Mouse (Mus musculus) CH12.LX (cell line): ENCODE measurements around the gene Tm9sf2. TPM values are rescaled to one million over a fixed set of nuclear protein-coding genes. Genes with fewer than 3 reads are reported as not detected.
A peak's percentile ranks its signal among the peaks of the same experiment; 100 is the strongest.

Experiments
- DNase-seq: peaks from one replicate; pipeline ENCODE4 v3.0.0-alpha.2; 2013; ENCODE audit errors: extremely low read depth
- H3K27ac ChIP-seq: 2 replicates; pipeline ENCODE4 v1.5.1; 2012; ENCODE audit warnings: low read depth, mild to moderate bottlenecking, control low read depth, moderate library complexity; ENCODE audit not compliant: insufficient read depth
- H3K27me3 ChIP-seq: replicated peaks from 2 replicates; pipeline ENCODE3; 2012; ENCODE audit warnings: inconsistent platforms
- H3K36me3 ChIP-seq, 2 experiments: replicated peaks in 1 of 2; 2 replicates each; pipeline versions ENCODE3 to v1.6.1; 2012; ENCODE audit warnings: inconsistent platforms in 1 of 2, low read length in 1 of 2, mild to moderate bottlenecking in 1 of 2, mixed read lengths in 1 of 2, moderate library complexity in 1 of 2; ENCODE audit not compliant: control insufficient read depth in 1 of 2, insufficient read depth in 1 of 2
- H3K4me1 ChIP-seq, 2 experiments: 2 replicates each; pipeline ENCODE4 v1.6.1; 2012; ENCODE audit warnings: inconsistent platforms in 1 of 2, moderate library complexity in 1 of 2; ENCODE audit not compliant: insufficient read depth in 2 of 2, control insufficient read depth in 1 of 2
- H3K4me2 ChIP-seq: 2 replicates; pipeline ENCODE4 v1.6.1; 2012; ENCODE audit warnings: low read depth, mild to moderate bottlenecking, control low read depth; ENCODE audit not compliant: poor library complexity, insufficient read depth, severe bottlenecking
- H3K4me3 ChIP-seq, 3 experiments: fragments of 150-350 bp in 1 of 3; sonication (generic) in 1 of 3; replicated peaks in 1 of 3; 2 replicates each; pipeline versions ENCODE3 to v1.5.1; 2011 to 2012; ENCODE audit warnings: low read depth in 2 of 3, low read length in 2 of 3, mild to moderate bottlenecking in 2 of 3, moderate library complexity in 2 of 3, control low read depth in 1 of 3, improper control_type of control experiment in 1 of 3, inconsistent platforms in 1 of 3, mixed read lengths in 1 of 3; ENCODE audit not compliant: poor library complexity in 1 of 3
- H3K79me2 ChIP-seq: replicated peaks from 2 replicates; pipeline ENCODE4 v1.6.1; 2012; ENCODE audit warnings: mild to moderate bottlenecking, moderate library complexity; ENCODE audit not compliant: control insufficient read depth, poor library complexity, insufficient read depth, severe bottlenecking; ENCODE audit errors: extremely low read depth
- H3K9ac ChIP-seq: 2 replicates; pipeline ENCODE4 v1.6.1; 2012; ENCODE audit warnings: low read depth, mild to moderate bottlenecking, control low read depth, moderate library complexity; ENCODE audit not compliant: insufficient read depth
- H3K9me3 ChIP-seq: replicated peaks from 2 replicates; pipeline ENCODE3; 2012; ENCODE audit warnings: low read length, inconsistent platforms, mixed read lengths
- CTCF ChIP-seq, 2 experiments: IDR thresholded peaks in 1 of 2; conservative IDR thresholded peaks in 1 of 2; 2 replicates each; pipeline ENCODE4 v1.5.1; 2011 to 2012; ENCODE audit warnings: low read depth in 2 of 2, low read length in 2 of 2, improper control_type of control experiment in 1 of 2, inconsistent platforms in 1 of 2, mild to moderate bottlenecking in 1 of 2, moderate library complexity in 1 of 2
- E2F4 ChIP-seq: IDR thresholded peaks from 2 replicates; pipeline ENCODE4 v1.6.1; 2011; ENCODE audit warnings: low read depth, low read length, improper control_type of control experiment; ENCODE audit not compliant: insufficient replicate concordance
- ETS1 ChIP-seq: conservative IDR thresholded peaks from 2 replicates; pipeline ENCODE4 v1.6.1; 2012; ENCODE audit warnings: low read depth, mild to moderate bottlenecking, inconsistent platforms, low read length, improper control_type of control experiment, moderate library complexity
- MAX ChIP-seq: IDR thresholded peaks from 2 replicates; pipeline ENCODE4 v1.6.1; 2011; ENCODE audit warnings: low read length, improper control_type of control experiment
- MEF2A ChIP-seq: IDR thresholded peaks from 2 replicates; pipeline ENCODE4 v1.6.1; 2014; ENCODE audit warnings: low read depth, mild to moderate bottlenecking, inconsistent platforms, low read length, improper control_type of control experiment, borderline replicate concordance
- MYC ChIP-seq: IDR thresholded peaks from 2 replicates; pipeline ENCODE4 v1.6.1; 2011; ENCODE audit warnings: low read depth, mild to moderate bottlenecking, improper control_type of control experiment, low read length
- NELFE ChIP-seq: IDR thresholded peaks from 2 replicates; pipeline ENCODE4 v1.6.1; 2011; ENCODE audit warnings: low read depth, low read length, improper control_type of control experiment
- NRF1 ChIP-seq: IDR thresholded peaks from 2 replicates; pipeline ENCODE4 v1.6.1; 2014; ENCODE audit warnings: low read depth, mild to moderate bottlenecking, inconsistent platforms, low read length, improper control_type of control experiment, moderate library complexity
- PAX5 ChIP-seq: IDR thresholded peaks from 2 replicates; pipeline ENCODE4 v1.6.1; 2012; ENCODE audit warnings: low read length, inconsistent platforms, mixed read lengths
- POLR2AphosphoS2 ChIP-seq: IDR thresholded peaks from 2 replicates; pipeline ENCODE4 v1.6.1; 2011; ENCODE audit warnings: low read depth, low read length, improper control_type of control experiment
- RAD21 ChIP-seq: IDR thresholded peaks from 2 replicates; pipeline ENCODE4 v1.6.1; 2011; ENCODE audit warnings: low read depth, mild to moderate bottlenecking, low read length, improper control_type of control experiment, moderate library complexity
- SMC3 ChIP-seq: IDR thresholded peaks from 2 replicates; pipeline ENCODE4 v1.6.1; 2011; ENCODE audit warnings: low read depth, low read length, improper control_type of control experiment
- TBP ChIP-seq: conservative IDR thresholded peaks from 2 replicates; pipeline ENCODE4 v1.6.1; 2011; ENCODE audit warnings: low read depth, low read length, improper control_type of control experiment
- ZKSCAN1 ChIP-seq: IDR thresholded peaks from 2 replicates; pipeline ENCODE4 v1.6.1; 2012; ENCODE audit warnings: low read depth, inconsistent platforms, low read length, improper control_type of control experiment, borderline replicate concordance
- dilution Hi-C: fragments of 300-500 bp; cut with MboI; formaldehyde crosslinking; loops from 2 replicates; pipeline ENCODE4 v1.14.3; 2020; ENCODE audit warnings: low sequenced_read_pairs; ENCODE audit not compliant: extremely low pct_unique_long_range_greater_than_20kb, extremely low pct_ligation_motif_present
- in situ Hi-C: fragments of 300-500 bp; cut with MboI; formaldehyde crosslinking; loops from 3 replicates; pipeline ENCODE4 v1.14.3; 2019; ENCODE audit warnings: low sequenced_read_pairs, low pct_ligation_motif_present, low pct_unique_long_range_greater_than_20kb, mixed read lengths
- polyA plus RNA-seq: library from polyadenylated mRNA; unstranded; fragments of >175 nt; gene quantifications from 2 replicates; pipeline ENCODE4 v1.2.1, GENCODE M21; 2012; ENCODE audit warnings: low read depth; ENCODE audit not compliant: insufficient read length
- total RNA-seq, 2 experiments: library from RNA; depleted of rRNA; stranded (reverse); fragments of 300-350 nt in 1 of 2; fragments of >200 nt in 1 of 2; gene quantifications; 2 replicates each; pipeline ENCODE4 v1.2.3; 2012 to 2014

Tm9sf2 gene
- total and polyA plus RNA-seq, 3 experiments, result 49.2 to 108 (median 85.5) TPM

DNA sequence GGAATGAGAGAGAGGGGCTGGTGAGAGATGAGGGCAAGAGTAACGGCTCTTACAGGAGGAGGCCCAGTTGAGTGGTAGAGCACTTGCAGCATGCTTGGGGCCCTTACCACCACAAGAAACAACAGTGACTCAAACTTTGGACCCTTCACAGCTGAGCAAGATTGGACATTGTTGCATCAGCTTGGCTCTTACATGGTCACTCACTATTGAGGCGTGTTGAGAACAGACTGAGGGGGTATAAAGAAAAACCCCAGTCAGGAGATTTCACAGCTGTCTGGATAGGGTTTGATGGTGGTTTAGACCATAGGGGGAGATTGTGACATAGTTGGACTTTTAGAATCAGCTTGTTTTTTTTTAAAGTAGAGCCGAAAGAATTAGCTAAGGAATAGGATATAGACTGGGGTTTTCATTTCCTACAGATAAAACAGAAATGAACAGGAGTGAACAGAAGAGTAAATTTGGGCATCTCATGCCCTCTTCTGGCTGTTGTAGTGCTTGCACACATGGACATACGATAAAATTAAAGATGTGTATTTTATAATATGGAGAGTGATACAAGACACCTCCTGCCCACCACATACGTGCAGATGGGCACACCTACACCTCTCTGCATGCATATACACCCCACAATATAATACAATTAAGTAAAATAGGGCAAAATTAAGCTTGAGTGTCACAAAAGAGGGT lies 23.4 kb downstream of the Tm9sf2 start:
- H3K27ac ChIP-seq, result peak overlapping the region; percentile 91
- peak overlapping the region; percentile 41 for H3K9ac ChIP-seq
- no peak overlapping the region for H3K4me3 ChIP-seq
- H3K4me2 ChIP-seq, result no peak overlapping the region
- peaks cover 26% of the 10 kb centered on the region for H3K79me2 ChIP-seq
- DNase-seq, result peak; percentile 52
- peaks cover 6 to 26% of the 10 kb centered on the region in 2 experiments; a peak in 3 of 4 replicates for H3K4me1 ChIP-seq
- TF ChIP-seq ZKSCAN1, result no peak
- no peak for TF ChIP-seq NRF1
- peak; percentile 54 for TF ChIP-seq RAD21
- no peak for TF ChIP-seq POLR2AphosphoS2
- peak in 1 of 2 experiments; percentile 62; a peak in 2 of 4 replicates for TF ChIP-seq CTCF (conservative IDR thresholded peaks at IDR 0.05 in 1 of 2, IDR thresholded peaks at IDR 0.05 in 1 of 2; ENCODE audit: low read depth in 2 of 2, low read length in 2 of 2)
- 0 out of 2 replicates have a peak, but pooled peaks have one; percentile 17 for TF ChIP-seq NELFE
- TF ChIP-seq MYC, result peak; percentile 56
- peak; percentile 59 for TF ChIP-seq SMC3
- no peak for TF ChIP-seq MAX
- TF ChIP-seq E2F4, result no peak
- TF ChIP-seq PAX5, result no peak
- H3K27me3 ChIP-seq, result no peaks in the 10 kb centered on the region
- in situ Hi-C loops, result no loop called here
- peaks cover 32 to 77% of the 10 kb centered on the region in 2 experiments for H3K36me3 ChIP-seq
- dilution Hi-C loops, result no loop called here
- no peaks in the 10 kb centered on the region for H3K9me3 ChIP-seq

DNA sequence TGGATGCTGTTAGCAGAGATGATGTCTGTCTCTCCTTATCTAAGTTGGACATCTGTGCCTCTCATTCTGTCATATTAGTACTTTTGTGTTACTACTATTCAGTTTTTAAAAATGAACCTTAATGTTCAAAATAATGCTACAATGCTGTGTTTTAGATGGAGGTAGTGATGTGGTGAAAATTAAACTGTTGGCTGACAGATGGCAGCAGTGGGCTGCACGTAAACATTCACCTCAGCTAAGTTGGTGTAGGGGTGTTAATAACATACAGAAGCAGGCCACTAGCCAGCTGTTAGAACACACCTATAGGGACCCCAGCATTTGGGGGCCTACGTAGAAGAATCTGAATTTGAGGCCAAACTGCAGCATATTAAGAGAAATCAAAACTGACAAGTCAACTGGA lies 24.8 kb downstream of the Tm9sf2 start:
- Histone ChIP-seq H3K27ac (no peak overlapping the region), H3K79me2 (peaks cover 27% of the 10 kb centered on the region), H3K4me2 (no peak overlapping the region), H3K4me1 (peaks cover 6 to 26% of the 10 kb centered on the region in 2 experiments; a peak in 3 of 4 replicates), H3K27me3 (no peaks in the 10 kb centered on the region), H3K4me3 (no peak overlapping the region), H3K9me3 (no peaks in the 10 kb centered on the region), H3K36me3 (peaks cover 28 to 70% of the 10 kb centered on the region in 2 experiments), H3K9ac (no peak overlapping the region)
- no peak for DNase-seq
- peak in 1 of 2 experiments; percentile 28; a peak in 1 of 4 replicates for TF ChIP-seq CTCF (conservative IDR thresholded peaks at IDR 0.05 in 1 of 2, IDR thresholded peaks at IDR 0.05 in 1 of 2; ENCODE audit: low read depth in 2 of 2, low read length in 2 of 2)
- no peak for TF ChIP-seq SMC3
- dilution Hi-C loops, result no loop called here
- in situ Hi-C loops, result no loop called here

DNA sequence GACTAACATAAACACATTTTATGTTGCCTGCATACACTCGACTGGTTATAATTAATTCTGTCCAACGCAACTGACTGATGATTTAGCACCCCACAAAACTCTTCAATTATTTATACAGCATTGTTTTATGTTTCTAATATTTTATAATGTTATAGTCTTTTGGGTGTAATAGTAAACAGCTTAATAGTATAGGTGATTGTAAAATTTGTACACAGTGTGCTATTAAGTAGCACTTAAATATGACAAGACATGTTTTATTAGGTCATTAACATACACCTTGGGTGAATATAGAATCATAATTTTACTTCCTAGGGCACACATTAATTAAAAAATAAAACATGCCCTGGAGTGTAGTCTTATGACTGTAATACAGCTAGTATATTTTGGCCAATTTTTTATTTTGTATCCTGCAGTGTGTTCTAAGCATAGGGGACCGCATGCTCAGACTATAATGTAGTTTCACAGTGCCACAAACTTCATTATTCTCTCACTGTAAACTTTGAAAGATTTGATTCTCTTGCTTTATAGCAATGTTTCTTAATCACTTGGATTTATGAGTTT lies 29.6 kb downstream of the Tm9sf2 start:
- H3K36me3 ChIP-seq, result peaks cover 38 to 72% of the 10 kb centered on the region in 2 experiments
- no peak overlapping the region for H3K4me3 ChIP-seq
- no peak for DNase-seq
- in situ Hi-C loops, result no loop called here
- H3K9me3 ChIP-seq, result no peaks in the 10 kb centered on the region
- H3K27ac ChIP-seq, result no peak overlapping the region
- peaks cover 16% of the 10 kb centered on the region for H3K79me2 ChIP-seq
- H3K27me3 ChIP-seq, result no peaks in the 10 kb centered on the region
- H3K4me2 ChIP-seq, result no peak overlapping the region
- no peak for TF ChIP-seq MEF2A
- no peak for TF ChIP-seq ETS1
- no peak for TF ChIP-seq TBP
- H3K9ac ChIP-seq, result no peak overlapping the region
- dilution Hi-C loops, result no loop called here
- peaks cover 0 to 10% of the 10 kb centered on the region in 2 experiments; a peak in 2 of 4 replicates for H3K4me1 ChIP-seq
